Comparison of ENCODE assay signal across 8 mouse cellular contexts in genomic region chr8:122697181-122697581, GRCm38 (mm10). TPM values are rescaled to one million over a fixed set of nuclear protein-coding genes. Genes with fewer than 3 reads are reported as not detected.
DNase-seq lines count a peak whose midpoint lies in the region; TF ChIP-seq lines count a peak whose summit lies in the region.
"Had no signal": no experiment of that assay in that cellular context is flagged by ENCODE, and none has a peak within 500 bp of the region (broad histone marks: within the 10 kb centered on the region; RNA-seq: fewer than 3 reads in every experiment).

No protein-coding gene starts in this region.

- no peak overlapping the region for H3K27ac ChIP-seq in layer of hippocampus, adult 2 months
- H3K27ac ChIP-seq in ES-E14 (ENCODE audit: insufficient read depth, low read depth, low read length, poor library complexity, severe bottlenecking), result no peak overlapping the region
- peak overlapping the region; percentile 79; the same call in 1 of the 2 replicates for H3K27ac ChIP-seq in bone marrow, adult 2 months (ENCODE audit: control insufficient read depth, insufficient read depth, low read depth, low read length, poor library complexity)
- H3K27ac ChIP-seq: macrophage had no signal

- H3K4me3 ChIP-seq in layer of hippocampus, adult 2 months, result no peak overlapping the region
- H3K4me3 ChIP-seq in ES-E14 (ENCODE audit: insufficient read depth in 1 of 2, low read depth in 1 of 2, low read length in 2 of 2, poor library complexity in 1 of 2, severe bottlenecking in 1 of 2), result no peak overlapping the region
- peak overlapping the region; percentile 70 for H3K4me3 ChIP-seq in bone marrow, adult 2 months (replicated peaks; ENCODE audit: control insufficient read depth, low read depth, low read length)

- peaks cover 0 to 8% of the 10 kb centered on the region in 2 experiments; a peak in 1 of 4 replicates for H3K4me1 ChIP-seq in ES-E14 (ENCODE audit: control insufficient read depth in 2 of 2, insufficient read depth in 2 of 2, low read length in 2 of 2, poor library complexity in 1 of 2)
- peaks cover 34% of the 10 kb centered on the region for H3K4me1 ChIP-seq in bone marrow, adult 2 months (ENCODE audit: control insufficient read depth, insufficient read depth, low read length)

- TF ChIP-seq CTCF in layer of hippocampus, adult 2 months (conservative IDR thresholded peaks at IDR 0.05), result peak; percentile 93
- no peak for TF ChIP-seq CTCF in bone marrow, adult 2 months (IDR thresholded peaks at IDR 0.05; ENCODE audit: control insufficient read depth, insufficient read depth, low read length)

- H3K9ac ChIP-seq in ES-E14 (ENCODE audit: insufficient read depth, low read depth, low read length, poor library complexity, severe bottlenecking), result no peak overlapping the region

- in situ Hi-C loops in ES-E14 (cut with MboI; ENCODE audit: low sequenced_read_pairs in 2 of 2, unreplicated experiment in 2 of 2), result no loop called here

- intact Hi-C loops in heart, postnatal 36 days (cut with DNase I), result loop anchor here (5.0 kb wide), 1 partner anchor 80 kb away; the partner anchor contains the start of gene Acsf3

- peak in 1 of 2 experiments; percentile 35 for DNase-seq in layer of hippocampus, adult 2 months (ENCODE audit: low spot score in 2 of 2)
- no peak for DNase-seq in layer of hippocampus, adult 8-10 months (ENCODE audit: low spot score in 2 of 2)
- peak; percentile 50 for DNase-seq in ES-E14 (ENCODE audit: low read depth, low spot score)
- DNase-seq in heart, postnatal 36 days, result peak; percentile 58 to 70
- peak; percentile 65 for DNase-seq in lung, postnatal 14 days
- DNase-seq in layer of hippocampus, adult 9-11 months, result no peak

- H3K36me3 ChIP-seq in ES-E14 (ENCODE audit: control insufficient read depth, insufficient read depth, low read length, poor library complexity, severe bottlenecking), result no peaks in the 10 kb centered on the region

- H3K9me3 ChIP-seq in ES-E14 (ENCODE audit: control insufficient read depth, insufficient read depth, low read depth, low read length), result no peaks in the 10 kb centered on the region

- WGBS in bone marrow, adult 2 months, result 1% methylated on average over 3 of the region's 3 CpGs

- no peak for TF ChIP-seq POLR2A in bone marrow, adult 2 months (IDR thresholded peaks at IDR 0.05; ENCODE audit: borderline replicate concordance, control insufficient read depth, low read depth, low read length)

TF ChIP-seq in ES-E14, 5 proteins besides CTCF, POLR2A, EP300 and RAD21:
- no peak for TF ChIP-seq MAFK (IDR thresholded peaks at IDR 0.05; ENCODE audit: insufficient read depth, low read depth, low read length)
- no peak for TF ChIP-seq HCFC1 (IDR thresholded peaks at IDR 0.05; ENCODE audit: borderline replicate concordance, insufficient read depth, low read length)
- TF ChIP-seq ZNF384 (IDR thresholded peaks at IDR 0.05; ENCODE audit: low read depth, low read length), result no peak
- no peak for TF ChIP-seq CHD2 (IDR thresholded peaks at IDR 0.05; ENCODE audit: low read depth, low read length)
- TF ChIP-seq ZC3H11A (IDR thresholded peaks at IDR 0.05; ENCODE audit: borderline replicate concordance, low read depth, low read length), result no peak
TF ChIP-seq in ES-E14: peak in this region for 0.

RNA-seq across cellular contexts. Expression of gene Cbfa2t3, which starts 1.7 kb away (rescaled TPM):
- total RNA-seq in layer of hippocampus, adult 2 months (2021), result 10 to 100 TPM; 38.0 to 49.8 TPM
- total RNA-seq in layer of hippocampus, adult 8-10 months (2022), result 10 to 100 TPM; 30.0 to 39.0 (median 37.0) TPM
- total RNA-seq in ES-E14 (2012; rRNA removed), result 0.26 and 0.36 TPM in 2 replicates
- 16.3 and 58.8 TPM in 2 replicates for polyA plus RNA-seq in bone marrow, adult 2 months (2011; ENCODE audit: insufficient read depth, insufficient read length, low replicate concordance, missing spikeins)
- 10 to 100 TPM; 19.7 to 23.0 TPM for total RNA-seq in heart, postnatal 36 days (2021)

Comparison
In these comparisons a context has a peak if more than half of its experiments do, and no peak if none do; other contexts are left out.
1. DNase-seq: peak in ES-E14 (single experiment), heart, postnatal 36 days (2 of 2) and lung, postnatal 14 days (single experiment); none in layer of hippocampus, adult 8-10 months (0 of 2) and layer of hippocampus, adult 9-11 months (single experiment).
2. RNA of gene Cbfa2t3, which starts 1.7 kb away (total RNA-seq): 38.0 to 49.8 TPM in layer of hippocampus, adult 2 months, 30.0 to 39.0 TPM in layer of hippocampus, adult 8-10 months and 19.7 to 23.0 TPM in heart, postnatal 36 days; 0.26 to 0.36 TPM in ES-E14; every median in the first group is over 10 times any median in the second.